20 mouse cellular contexts compared by ENCODE assay signal in the genomic region with DNA sequence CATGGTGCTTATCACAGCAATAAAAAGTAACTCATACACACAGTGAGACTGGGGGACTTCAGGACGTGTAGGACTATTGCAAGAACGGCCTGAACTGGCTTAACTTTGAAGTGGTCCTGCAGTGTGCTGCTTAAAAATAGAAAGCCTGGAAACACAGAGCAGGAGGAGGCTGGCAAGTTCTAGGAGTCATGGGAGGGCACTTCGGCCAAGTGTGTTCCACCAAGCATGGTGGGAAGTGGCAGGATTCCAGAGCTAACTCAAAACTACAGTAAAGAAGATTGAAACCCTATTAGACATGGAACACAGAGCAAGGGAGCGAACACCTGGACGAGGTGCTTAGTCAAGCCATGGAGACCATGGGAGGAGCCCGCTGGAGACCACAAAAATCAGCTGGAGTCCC. TPM values are rescaled to one million over a fixed set of nuclear protein-coding genes. Genes with fewer than 3 reads are reported as not detected.
DNase-seq lines count a peak whose midpoint lies in the region; ATAC-seq and TF ChIP-seq lines count a peak whose summit lies in the region.
"Had no signal": no experiment of that assay in that cellular context is flagged by ENCODE, and none has a peak within 500 bp of the region (broad histone marks: within the 10 kb centered on the region; RNA-seq: fewer than 3 reads in every experiment).

No protein-coding gene starts in this region.

- ATAC-seq in heart, embryonic 11.5 days (replicated peaks; ENCODE audit: insufficient number of reproducible peaks, low FRiP score, low TSS enrichment), result no peak
- 0 out of 2 replicates have a peak, but pooled peaks have one; percentile 13 for ATAC-seq in kidney, embryonic 16.5 days (ENCODE audit: low FRiP score, low TSS enrichment)
- ATAC-seq in liver, postnatal 0 days, result no peak
- ATAC-seq: CD4-positive, CD25-positive, alpha-beta regulatory T cell, adult 4 months; intestine, embryonic 15.5 days had no signal

- no peak overlapping the region for H3K4me3 ChIP-seq in heart, embryonic 11.5 days (ENCODE audit: low read depth, low read length)
- H3K4me3 ChIP-seq in kidney, embryonic 16.5 days (ENCODE audit: low read length), result no peak overlapping the region
- no peak overlapping the region for H3K4me3 ChIP-seq in liver, postnatal 0 days (ENCODE audit: low read depth, low read length)
- H3K4me3 ChIP-seq: forebrain, embryonic 10.5 days; intestine, embryonic 15.5 days; limb, embryonic 13.5 days; liver, embryonic 15.5 days; midbrain, embryonic 12.5 days; neural tube, embryonic 13.5 days had no signal

- 63% methylated on average over 6 of the region's 6 CpGs for WGBS in heart, embryonic 11.5 days (ENCODE audit: insufficient replicate concordance)
- 58% methylated on average over 6 of the region's 6 CpGs for WGBS in kidney, embryonic 16.5 days
- 81% methylated on average over 6 of the region's 6 CpGs for WGBS in liver, postnatal 0 days (ENCODE audit: insufficient replicate concordance)

- no peak for TF ChIP-seq EP300 in liver, postnatal 0 days (IDR thresholded peaks at IDR 0.05; ENCODE audit: low read depth)

- no peak overlapping the region for H3K9ac ChIP-seq in heart, embryonic 11.5 days (ENCODE audit: low read depth, low read length)
- no peak overlapping the region for H3K9ac ChIP-seq in kidney, embryonic 16.5 days (replicated peaks; ENCODE audit: low read length)
- no peak overlapping the region for H3K9ac ChIP-seq in liver, postnatal 0 days (replicated peaks)
- H3K9ac ChIP-seq: hindbrain, embryonic 14.5 days; intestine, embryonic 15.5 days; limb, embryonic 13.5 days; liver, embryonic 15.5 days; midbrain, embryonic 12.5 days; neural tube, embryonic 13.5 days had no signal

- H3K9me3 ChIP-seq in heart, embryonic 11.5 days (replicated peaks; ENCODE audit: control insufficient read depth, low read length), result no peaks in the 10 kb centered on the region
- H3K9me3 ChIP-seq in kidney, embryonic 16.5 days (ENCODE audit: low read length), result no peaks in the 10 kb centered on the region
- H3K9me3 ChIP-seq in liver, postnatal 0 days (ENCODE audit: low read length), result no peaks in the 10 kb centered on the region
- H3K9me3 ChIP-seq: forebrain, embryonic 10.5 days; G1E; intestine, embryonic 15.5 days; limb, embryonic 13.5 days; liver, embryonic 15.5 days; midbrain, embryonic 12.5 days; neural tube, embryonic 13.5 days had no signal

- H3K27me3 ChIP-seq in heart, embryonic 11.5 days (ENCODE audit: control insufficient read depth, insufficient read depth, low read length), result no peaks in the 10 kb centered on the region
- no peaks in the 10 kb centered on the region for H3K27me3 ChIP-seq in kidney, embryonic 16.5 days (ENCODE audit: insufficient read depth, low read length)
- no peaks in the 10 kb centered on the region for H3K27me3 ChIP-seq in liver, postnatal 0 days (ENCODE audit: insufficient read depth, low read length)
- H3K27me3 ChIP-seq: intestine, embryonic 15.5 days; limb, embryonic 13.5 days; liver, embryonic 15.5 days; midbrain, embryonic 12.5 days; neural tube, embryonic 13.5 days had no signal

- DNase-seq in heart, adult 11 months, result peak; percentile 94
- peak; percentile 22 for DNase-seq in fibroblast of lung, adult 2 months (ENCODE audit: low read depth)
- peak; percentile 31 to 55 for DNase-seq in heart, postnatal 14 days
- DNase-seq in frontal cortex, postnatal 14 days (ENCODE audit: low spot score in 2 of 2), result no peak
- no peak for DNase-seq in liver, postnatal 0 days
- DNase-seq in urinary bladder, adult 18-20 months (ENCODE audit: low spot score in 2 of 2), result no peak
- DNase-seq: layer of hippocampus, adult 9-11 months; right cerebral cortex, postnatal 25 days; thymus, postnatal 14 days had no signal

- no peak overlapping the region for H3K4me2 ChIP-seq in heart, embryonic 11.5 days
- H3K4me2 ChIP-seq in kidney, embryonic 16.5 days (replicated peaks; ENCODE audit: low read depth, low read length), result no peak overlapping the region
- H3K4me2 ChIP-seq in liver, postnatal 0 days (ENCODE audit: low read depth, low read length), result no peak overlapping the region
- H3K4me2 ChIP-seq: hindbrain, embryonic 14.5 days; intestine, embryonic 15.5 days; limb, embryonic 13.5 days; liver, embryonic 15.5 days; midbrain, embryonic 12.5 days; neural tube, embryonic 13.5 days had no signal

- H3K27ac ChIP-seq in heart, embryonic 11.5 days (ENCODE audit: low read depth, low read length), result no peak overlapping the region
- no peak overlapping the region for H3K27ac ChIP-seq in kidney, embryonic 16.5 days (ENCODE audit: low read length)
- no peak overlapping the region for H3K27ac ChIP-seq in liver, postnatal 0 days (ENCODE audit: low read depth)
- H3K27ac ChIP-seq: forebrain, embryonic 10.5 days; hindbrain, embryonic 14.5 days; intestine, embryonic 15.5 days; limb, embryonic 13.5 days; liver, embryonic 15.5 days; midbrain, embryonic 12.5 days; neural tube, embryonic 13.5 days had no signal

- H3K36me3 ChIP-seq in heart, embryonic 11.5 days (ENCODE audit: control insufficient read depth, insufficient read depth, low read length), result no peaks in the 10 kb centered on the region
- H3K36me3 ChIP-seq in kidney, embryonic 16.5 days (ENCODE audit: insufficient read depth, low read length), result no peaks in the 10 kb centered on the region
- no peaks in the 10 kb centered on the region for H3K36me3 ChIP-seq in liver, postnatal 0 days (replicated peaks; ENCODE audit: insufficient read depth, low read length)
- H3K36me3 ChIP-seq: forebrain, embryonic 10.5 days; G1E; intestine, embryonic 15.5 days; limb, embryonic 13.5 days; liver, embryonic 15.5 days; midbrain, embryonic 12.5 days; neural tube, embryonic 13.5 days had no signal

- intact Hi-C loops in heart, postnatal 14 days (cut with DNase I), result no loop called here

- H3K4me1 ChIP-seq in heart, embryonic 11.5 days (ENCODE audit: control insufficient read depth, insufficient read depth, low read length), result peaks cover 9% of the 10 kb centered on the region
- H3K4me1 ChIP-seq in kidney, embryonic 16.5 days (ENCODE audit: insufficient read depth, low read length), result peaks cover 23% of the 10 kb centered on the region
- H3K4me1 ChIP-seq in liver, postnatal 0 days (ENCODE audit: insufficient read depth), result peaks cover 4% of the 10 kb centered on the region
- H3K4me1 ChIP-seq: limb, embryonic 13.5 days; liver, embryonic 15.5 days; midbrain, embryonic 12.5 days had no signal

- TF ChIP-seq CTCF in liver, postnatal 0 days (IDR thresholded peaks at IDR 0.05; ENCODE audit: low read depth), result no peak

RNA-seq across cellular contexts. Expression of a gene that starts 14.6 kb away (rescaled TPM):
- 27.5 and 28.6 TPM in 2 replicates for polyA plus RNA-seq in heart, embryonic 11.5 days (2014; fragmentation: Nextera tagmentation; extraction: Ambion mirVana)
- total RNA-seq in heart, postnatal 14 days (2021), result 10 to 100 TPM; 73.2 to 79.0 TPM
- 29.8 and 30.4 TPM in 2 replicates for polyA plus RNA-seq in kidney, embryonic 16.5 days (2015; fragmentation: Nextera tagmentation; extraction: Ambion mirVana)
- 12.0 and 14.9 TPM in 2 replicates for polyA plus RNA-seq in liver, postnatal 0 days (2015; fragmentation: Nextera tagmentation; extraction: Ambion mirVana)
- polyA plus RNA-seq: G1E had no signal

Comparison
In these comparisons a context has a peak if more than half of its experiments do, and no peak if none do; other contexts are left out.
1. DNase-seq: peak in heart, adult 11 months (single experiment), fibroblast of lung, adult 2 months (single experiment) and heart, postnatal 14 days (2 of 2); none in frontal cortex, postnatal 14 days (0 of 2), liver, postnatal 0 days (single experiment) and urinary bladder, adult 18-20 months (0 of 2).